Mouse (Mus musculus) testis, postnatal 10 days (tissue): ENCODE results near the gene Papss1.

Experiments used
- DNase-seq: peaks from one replicate; pipeline ENCODE4 v3.0.0; 2021; ENCODE audit warnings: low spot score

Gene Papss1

DNA sequence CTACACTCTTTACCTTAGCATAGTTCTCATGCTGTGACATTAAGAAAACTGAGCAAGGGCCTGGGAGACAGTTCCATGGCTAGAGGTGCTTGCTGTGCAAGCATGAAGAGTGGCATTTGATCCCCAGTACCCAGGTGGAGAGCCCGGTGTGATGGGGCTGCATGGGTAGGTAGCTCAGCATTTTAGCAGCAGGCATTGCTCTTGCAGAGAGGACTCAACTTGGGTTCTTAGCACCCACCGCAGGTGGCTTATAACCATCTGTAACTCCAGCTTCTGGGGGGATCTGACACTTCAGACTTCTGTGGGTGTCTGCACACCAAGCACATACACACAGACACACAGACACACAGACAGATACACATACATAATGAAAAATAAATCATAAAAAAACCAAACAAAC, 69.5 kb downstream of the Papss1 start:
- DNase-seq: no peak

DNA sequence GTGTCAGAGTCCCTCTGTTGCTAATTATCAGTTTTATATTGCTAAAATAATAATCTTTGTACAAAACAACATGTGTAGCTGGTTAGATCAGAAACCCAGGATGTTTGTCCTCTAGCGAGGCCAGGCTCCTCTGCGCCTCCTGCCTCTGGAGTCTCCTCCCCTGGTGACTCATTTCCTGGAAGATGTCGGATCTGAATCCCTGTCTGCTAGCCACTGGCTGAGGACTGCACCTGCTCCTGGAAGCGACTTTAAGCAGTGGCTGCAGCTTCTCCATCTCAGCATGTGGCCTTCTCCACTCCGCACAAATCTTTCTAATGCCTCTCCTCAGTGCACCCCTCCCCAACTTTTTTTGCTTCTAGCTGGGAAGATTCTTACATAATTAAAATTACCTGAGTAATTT, 71.6 kb downstream of the Papss1 start:
- no peak for DNase-seq

DNA sequence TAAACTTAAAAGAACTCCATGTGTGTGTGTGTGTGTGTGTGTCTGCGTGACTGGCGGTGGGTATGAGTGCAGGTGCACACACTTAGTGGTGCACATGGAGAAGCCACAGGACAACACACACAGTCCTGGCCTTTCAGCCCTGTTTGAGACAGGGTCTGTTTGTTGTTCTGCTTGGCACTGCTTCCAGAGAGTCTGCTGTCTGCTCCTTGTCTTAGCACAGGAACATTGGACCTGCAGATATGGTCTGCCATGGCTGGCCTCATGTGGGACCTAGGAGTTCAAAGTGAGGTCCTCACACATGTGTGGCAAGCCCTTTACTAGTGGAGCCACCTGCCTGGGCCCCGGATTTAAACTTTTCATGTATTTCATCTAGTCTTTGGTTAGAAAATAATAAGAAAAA, 72.4 kb downstream of the Papss1 start:
- DNase-seq: no peak

DNA sequence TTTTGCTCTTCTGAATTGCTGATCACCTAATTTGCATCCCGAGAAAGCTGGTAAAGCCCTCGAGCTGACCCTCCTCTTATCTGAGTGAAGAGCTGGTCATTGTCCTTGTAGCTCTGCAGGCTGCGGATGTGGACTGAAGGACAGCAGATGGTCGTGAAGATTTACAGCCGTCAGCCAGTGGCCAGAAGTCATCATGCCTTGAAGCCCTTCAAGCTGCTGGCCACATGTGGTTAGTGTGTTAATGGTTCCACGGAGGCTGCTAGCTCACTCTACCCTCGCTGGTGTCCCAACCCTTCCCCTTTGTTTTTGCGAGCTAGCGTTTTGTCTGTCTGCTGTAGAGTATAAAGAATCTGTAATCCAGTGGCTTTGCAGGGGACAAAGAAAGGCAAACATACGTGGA, 73.1 kb downstream of the Papss1 start:
- no peak for DNase-seq

DNA sequence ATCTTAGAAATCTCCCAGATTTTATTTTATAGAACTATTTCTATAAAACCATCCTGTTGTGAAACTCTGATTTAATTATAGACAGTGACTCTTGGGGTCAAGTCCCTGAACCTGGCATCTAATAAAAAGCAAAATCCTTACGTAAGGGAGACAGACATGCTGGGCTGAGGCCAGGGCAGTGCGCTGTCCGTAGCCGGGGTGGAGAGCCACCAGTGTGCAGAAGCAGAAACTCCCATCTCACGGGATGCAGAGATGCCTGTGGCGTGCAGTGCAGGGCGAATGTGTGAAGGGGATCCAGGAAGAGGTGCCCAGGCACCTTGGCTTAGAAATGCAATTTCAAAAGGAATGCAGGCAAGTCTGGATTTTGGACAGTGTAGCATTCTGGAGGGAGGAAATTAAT, 73.6 kb downstream of the Papss1 start:
- DNase-seq: no peak

DNA sequence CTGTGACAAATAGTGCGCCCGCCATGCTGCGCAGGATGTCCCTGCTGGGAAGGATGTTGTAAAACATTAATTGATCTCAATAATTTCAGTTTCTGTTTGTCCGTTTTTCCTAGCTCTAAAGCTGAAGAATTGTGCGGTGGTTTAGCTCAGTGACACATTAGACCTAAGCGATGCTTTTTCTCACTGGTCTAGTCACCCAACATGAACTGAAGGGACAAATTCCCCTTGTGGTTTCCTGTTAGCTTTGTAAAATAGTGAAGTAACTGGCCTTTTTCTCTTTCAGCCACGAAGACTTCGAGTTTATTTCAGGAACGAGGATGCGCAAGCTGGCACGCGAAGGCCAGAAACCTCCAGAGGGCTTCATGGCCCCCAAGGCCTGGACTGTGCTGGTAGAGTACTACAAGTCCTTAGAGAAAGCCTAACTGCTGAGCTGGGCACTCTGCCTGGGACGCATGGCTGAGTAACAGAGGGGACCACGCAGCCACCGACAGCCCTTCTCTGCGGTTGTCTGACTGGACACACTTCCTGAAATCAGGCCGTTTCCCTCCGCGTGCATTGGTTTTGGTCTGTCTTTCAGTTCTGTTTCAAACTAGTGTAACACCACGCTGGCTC, 78.2 kb downstream of the Papss1 start:
- no peak for DNase-seq

DNA sequence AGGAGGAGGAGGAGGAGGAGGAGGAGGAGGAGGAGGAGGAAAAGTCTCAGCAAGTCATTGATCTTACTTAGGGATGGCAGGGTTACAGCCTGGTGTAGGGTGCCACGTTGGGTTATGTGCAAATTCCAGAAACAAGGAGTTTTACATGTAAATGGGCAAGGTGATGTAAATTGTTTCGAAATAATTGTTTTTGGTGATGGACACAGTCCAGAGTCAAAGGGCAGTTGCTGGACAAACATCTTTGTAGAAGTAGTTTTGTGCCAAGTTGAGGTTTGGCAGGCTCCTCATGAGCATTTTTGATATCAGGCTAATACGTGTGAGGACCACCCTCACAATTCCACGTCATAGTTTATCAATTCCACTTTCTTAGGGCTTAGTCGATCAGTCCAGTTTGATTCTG, 80.6 kb downstream of the Papss1 start:
- DNase-seq: no peak

DNA sequence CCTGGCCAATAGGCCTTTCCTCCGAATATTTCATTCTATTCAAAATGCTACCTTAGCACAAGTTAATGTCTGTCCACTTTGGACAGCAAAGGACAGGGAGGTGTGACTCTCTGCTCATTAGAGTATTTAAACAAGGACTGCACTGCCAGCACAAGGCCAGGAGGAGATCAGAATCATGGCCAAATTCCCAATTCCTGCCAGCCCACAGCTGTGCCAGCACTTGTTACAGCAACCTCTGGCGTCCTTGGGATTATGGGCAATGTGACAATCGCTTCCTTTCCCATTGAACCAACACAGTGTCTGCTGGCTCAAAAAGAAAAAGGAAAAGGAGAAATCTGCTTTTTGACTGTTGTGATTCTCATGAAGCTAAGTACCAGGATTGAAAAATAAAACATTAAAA, 89.8 kb downstream of the Papss1 start:
- DNase-seq: no peak

DNA sequence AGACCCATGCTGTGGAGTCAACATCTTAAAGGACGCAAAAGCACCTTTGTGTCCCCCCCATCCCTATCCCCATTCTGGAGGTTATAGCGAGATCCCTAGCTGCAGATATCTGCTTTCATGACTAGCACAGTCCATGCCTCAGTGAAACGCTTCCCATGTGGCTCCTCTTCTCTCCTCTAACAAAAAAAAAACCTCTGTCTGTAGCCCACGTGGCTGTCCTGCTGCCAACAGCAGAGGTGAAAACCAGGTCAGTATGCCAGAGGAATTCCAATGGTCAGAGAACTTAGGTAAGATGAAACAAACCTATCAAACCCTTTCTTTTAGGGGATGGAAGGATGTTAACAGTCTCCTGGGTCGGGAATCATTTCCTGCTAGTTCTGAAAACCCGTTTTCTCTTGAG, 91.5 kb downstream of the Papss1 start:
- no peak for DNase-seq

DNA sequence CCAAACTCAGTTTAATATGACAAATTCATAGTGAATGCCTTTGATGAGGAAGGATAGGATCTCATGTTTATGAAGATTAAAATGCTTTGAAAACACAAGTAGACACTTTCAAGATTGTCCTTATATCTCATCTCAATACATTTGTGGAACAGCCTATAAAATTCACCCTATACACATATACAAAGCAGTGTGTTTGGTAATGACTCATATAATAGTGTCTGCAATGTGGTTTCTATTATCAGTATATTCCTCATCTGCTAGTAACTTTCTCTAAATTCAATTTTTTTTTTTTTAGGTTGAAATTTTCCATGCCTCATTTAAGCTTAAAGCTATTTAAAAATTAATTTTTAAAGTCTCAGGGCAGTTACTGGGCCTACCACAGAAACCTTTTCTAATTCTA, 95.6 kb downstream of the Papss1 start:
- DNase-seq: no peak

DNA sequence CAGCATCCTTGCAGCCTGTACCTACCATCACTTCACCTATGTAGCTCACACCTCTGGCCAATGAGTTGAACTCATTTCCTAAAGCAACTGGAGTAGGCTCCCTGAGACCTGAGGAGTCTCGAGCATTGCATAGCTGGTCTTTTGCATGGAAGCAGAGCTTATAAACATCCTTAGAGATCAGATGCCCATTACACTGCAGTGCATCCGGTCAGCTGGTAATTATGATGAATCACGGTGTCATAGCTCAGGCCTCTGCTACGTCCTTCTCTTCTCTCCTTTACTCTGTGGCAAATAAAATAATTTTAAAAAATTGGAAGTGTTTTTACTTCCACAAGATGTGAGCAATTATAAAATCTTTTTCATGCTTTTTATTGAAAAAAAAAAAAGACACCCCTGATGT, 96.1 kb downstream of the Papss1 start:
- DNase-seq: no peak

DNA sequence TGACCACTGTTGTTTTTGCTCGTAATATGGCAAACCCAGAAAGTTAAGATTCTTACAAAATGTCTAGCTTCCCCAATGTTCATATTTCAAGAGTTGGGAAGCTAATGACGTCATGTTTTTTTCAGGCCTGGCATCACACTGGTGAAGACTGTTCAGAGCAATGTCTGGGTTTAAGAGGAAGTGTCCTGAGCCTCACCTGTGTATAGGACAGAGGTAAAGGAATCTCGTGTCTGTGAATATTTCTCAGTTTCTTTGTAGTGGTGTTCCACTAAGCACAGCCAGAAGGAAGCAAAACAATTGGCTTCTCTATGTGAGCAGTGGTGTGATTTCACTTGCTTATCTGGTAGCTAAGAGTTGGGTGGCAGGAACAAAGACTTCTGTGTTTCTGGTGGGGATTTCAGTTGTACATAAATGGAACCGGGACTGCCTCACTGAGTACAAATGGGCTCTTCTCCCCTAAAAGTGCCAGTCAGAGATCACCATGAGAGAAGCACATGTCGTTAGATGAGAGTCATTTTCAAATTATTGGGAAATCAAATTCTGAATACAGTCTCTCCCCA, 98.1 kb downstream of the Papss1 start:
- no peak for DNase-seq

DNA sequence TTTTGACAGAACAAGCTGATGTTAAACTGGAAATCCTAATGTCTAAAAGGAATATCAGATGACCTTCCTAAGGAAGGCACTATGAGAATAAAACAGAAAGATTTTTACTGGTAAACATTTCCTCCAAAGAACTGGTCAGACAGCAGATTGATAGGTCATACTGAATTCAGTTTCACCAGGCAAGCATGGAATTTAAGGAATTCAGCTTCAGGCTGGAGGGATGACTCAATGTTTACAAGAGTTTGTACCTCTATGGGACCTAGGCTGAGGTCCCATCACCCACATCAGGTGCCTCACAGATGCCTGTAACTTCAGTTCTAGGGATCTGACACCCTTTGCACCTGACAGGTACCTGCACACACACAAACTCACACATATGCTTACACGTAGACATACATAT, 105.3 kb downstream of the Papss1 start:
- no peak for DNase-seq

DNA sequence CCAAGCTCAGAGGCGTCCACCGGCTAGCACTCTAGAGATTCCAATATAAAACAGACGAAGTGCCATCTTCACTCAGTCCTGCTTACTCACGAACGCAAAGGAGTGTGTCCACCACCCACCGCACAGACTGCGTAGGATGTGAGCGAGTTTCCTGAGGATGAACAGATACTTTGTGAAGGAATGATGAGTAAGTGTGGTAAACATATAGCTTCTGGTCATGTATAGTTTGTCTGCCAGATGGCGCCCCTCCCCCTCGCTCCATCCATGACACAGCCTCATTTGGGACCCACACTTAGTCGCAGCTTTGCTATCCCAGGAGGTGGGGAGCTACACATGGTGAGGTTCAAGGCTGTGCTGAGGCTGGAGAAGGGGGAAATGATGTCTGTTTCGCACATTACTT, 121.5 kb downstream of the Papss1 start:
- no peak for DNase-seq

DNA sequence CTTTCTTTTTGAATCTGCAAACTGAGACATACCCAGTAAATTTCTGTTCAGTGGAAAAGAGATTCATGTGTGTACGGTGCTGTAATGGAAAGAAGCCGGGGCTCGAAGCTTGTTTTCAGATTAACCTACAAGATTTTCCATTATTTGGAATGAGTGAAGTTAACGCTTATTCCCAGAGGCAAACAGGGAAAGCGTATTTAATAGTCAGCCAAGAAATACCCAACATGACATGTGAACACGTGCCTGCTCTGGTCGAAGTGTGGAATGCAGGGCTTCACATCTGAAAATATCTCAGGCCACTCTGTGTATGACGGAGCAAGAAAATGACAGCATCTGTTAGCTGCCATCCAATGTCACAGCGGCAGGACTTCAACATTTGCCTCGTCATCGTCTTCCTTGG, 125.4 kb downstream of the Papss1 start:
- DNase-seq: no peak

DNA sequence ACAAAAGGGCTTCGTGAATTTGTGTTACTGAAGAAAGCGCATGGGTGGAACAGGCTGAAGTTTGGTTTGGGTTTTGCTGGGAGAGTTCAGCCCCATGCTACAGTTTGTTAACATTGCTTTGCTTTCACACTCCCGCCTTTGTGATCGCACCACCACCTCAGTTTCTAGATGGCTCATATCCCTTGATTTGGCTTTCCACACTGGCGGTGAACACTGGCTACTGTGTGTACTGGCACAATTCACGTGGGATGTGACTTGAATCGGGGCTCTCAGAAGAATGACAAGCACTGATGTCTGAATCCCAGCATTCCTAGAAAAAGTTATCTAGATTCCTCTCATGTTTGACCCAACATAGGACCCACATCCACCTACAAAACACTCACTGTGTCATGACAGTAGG, 126.0 kb downstream of the Papss1 start:
- DNase-seq: no peak

DNA sequence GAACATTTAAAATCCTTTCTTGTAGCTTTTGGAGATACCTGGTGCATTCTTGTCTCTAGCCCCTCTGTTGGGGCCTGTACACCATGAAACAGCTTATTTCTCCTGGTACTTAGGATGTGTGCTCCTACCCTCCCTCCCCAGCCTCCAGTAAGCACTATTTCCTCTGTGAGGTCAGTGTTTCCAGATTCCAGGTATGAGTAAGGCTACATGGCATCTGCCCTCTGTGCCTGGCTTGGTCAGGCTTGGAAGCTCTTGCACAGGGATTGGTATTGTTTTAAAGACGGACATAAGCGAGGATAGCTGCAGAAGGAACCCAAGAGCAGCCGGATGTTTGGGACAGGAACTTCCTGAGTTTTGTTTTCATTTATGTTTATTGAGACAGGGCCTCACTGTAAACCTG, 126.6 kb downstream of the Papss1 start:
- DNase-seq: no peak
